Mouse (Mus musculus) cerebral cortex, adult 2 months (tissue): ENCODE results near the gene Prps2.

ENCODE experiments used
- WGBS: fragments of 180-500 bp; shearing (Covaris S2); methylation state at CpG from one replicate; pipeline ENCODE4 v1.1.7; 2018; 5-methylcytosine and 5-hydroxymethylcytosine counted together

Gene Prps2

DNA sequence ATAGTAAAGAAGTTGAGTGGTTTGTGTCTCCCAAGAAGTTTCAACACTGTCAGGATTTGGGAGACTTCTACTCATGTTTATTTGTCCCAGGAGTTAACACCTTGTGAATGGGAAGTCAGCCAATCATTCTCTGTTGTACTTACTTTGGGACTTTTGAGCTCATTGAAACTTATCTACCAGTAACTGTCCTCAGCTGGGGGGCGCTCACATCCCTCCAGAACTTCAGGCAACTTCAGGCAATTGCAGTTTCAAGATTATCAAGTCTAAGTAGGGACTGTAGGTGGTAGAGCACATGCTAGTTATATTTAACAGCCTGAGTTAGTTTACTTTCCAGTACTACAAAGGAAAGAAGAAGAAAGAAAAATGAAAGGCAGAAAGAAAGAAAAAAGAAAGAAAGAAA lies 58.8 kb downstream of the Prps2 start:
- WGBS: 72% methylated on average over 1 of the region's 1 CpGs

- WGBS: 39% methylated on average over 4 of the region's 4 CpGs
Observed at GRCm38 (mm10) chrX:167321233-167321806, 61.2 kb downstream of the Prps2 start.

GRCm38 (mm10) chrX:167318819-167319396 lies 63.6 kb downstream of the Prps2 start:
- WGBS: 56% methylated on average over 4 of the region's 4 CpGs

DNA sequence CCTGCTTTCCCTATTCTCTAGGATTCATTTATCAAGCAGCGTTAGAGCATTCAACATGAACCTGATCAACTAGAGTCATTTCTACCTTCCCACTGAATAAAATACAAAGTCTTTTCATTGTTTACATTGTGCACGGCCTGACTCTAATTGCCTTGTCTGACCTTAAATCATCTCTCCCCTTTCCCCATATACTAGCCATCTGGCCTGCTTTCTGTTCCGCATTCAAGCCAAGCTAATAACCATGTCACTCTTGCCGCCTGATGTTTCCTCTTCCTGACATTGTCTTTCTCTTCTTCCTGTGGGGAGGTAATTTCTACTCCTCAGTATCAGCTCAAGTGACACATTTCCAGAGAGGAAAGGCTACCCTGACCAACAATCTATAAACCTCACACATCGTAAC lies 66.8 kb downstream of the Prps2 start:
- WGBS: 80% methylated on average over 5 of the region's 5 CpGs

DNA sequence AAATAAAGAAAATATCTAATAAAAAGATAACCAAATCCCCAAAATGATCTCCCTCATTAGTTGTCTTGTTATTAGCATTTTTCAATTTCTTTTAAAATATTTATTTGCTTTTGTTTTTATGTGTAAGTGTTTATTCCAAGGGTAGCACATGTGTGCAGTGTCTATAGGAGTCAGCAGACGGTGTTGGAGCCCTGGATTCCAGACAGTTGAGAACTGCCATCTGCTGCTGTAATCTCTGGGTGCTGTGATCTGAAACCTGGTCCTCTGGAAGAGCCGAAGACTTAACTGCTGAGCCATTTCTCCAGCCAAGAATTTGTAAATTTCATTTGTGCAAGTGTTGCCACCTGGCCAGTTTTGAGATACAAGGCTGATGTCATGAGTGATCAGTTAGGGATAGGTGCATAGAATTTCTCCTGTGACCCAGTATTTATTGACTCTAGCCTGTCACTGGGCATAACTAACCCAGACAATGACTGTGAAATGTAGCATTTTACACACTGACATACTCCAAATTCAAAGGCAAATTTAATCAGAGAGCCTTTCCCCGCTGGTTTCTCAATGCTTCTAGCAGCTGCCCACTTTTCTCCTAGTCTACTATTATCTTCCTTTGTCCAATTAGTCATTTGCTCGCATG lies 67.3 kb downstream of the Prps2 start:
- 88% methylated on average over 4 of the region's 4 CpGs for WGBS

DNA sequence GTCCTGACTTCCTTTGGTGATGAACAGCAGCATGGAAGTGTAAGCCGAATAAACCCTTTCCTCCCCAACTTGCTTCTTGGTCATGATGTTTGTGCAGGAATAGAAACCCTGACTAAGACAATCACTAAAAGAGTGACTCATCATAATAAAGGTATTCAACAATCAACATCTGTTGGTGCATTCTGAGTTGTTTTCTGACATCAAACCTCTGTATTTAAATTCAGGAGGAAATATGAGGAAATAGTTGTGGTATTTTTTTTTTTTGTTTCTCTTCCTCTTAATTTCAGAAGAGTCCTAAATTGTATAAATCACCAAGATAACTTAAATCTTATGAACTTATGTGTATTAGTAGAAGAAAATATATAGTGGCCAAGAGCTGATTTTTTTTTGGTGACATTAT lies 80.5 kb downstream of the Prps2 start:
- 71% methylated on average over 1 of the region's 1 CpGs for WGBS
